Mouse (Mus musculus) monocyte, adult 5-6 weeks (primary cell): ENCODE data around the gene Fam83g. TPM values are rescaled to one million over a fixed set of nuclear protein-coding genes. Genes with fewer than 3 reads are reported as not detected.

Experiments used
- ATAC-seq: fragments of 153-309, 156-312 bp; replicated peaks from 2 replicates; pipeline ENCODE4 v1.8.0; 2017; ENCODE audit warnings: mild to moderate bottlenecking; ENCODE audit not compliant: low TSS enrichment, insufficient number of reproducible peaks, severe bottlenecking, poor library complexity, low FRiP score
- total RNA-seq: library from RNA; stranded (forward); fragments of 200-1000, 200-491, 200-594 nt; gene quantifications from 3 replicates; pipeline ENCODE4 v1.2.3, GENCODE M21; 2017

The Fam83g gene
- total RNA-seq, 1 experiment from 2014 or later, result not detected

GRCm38 (mm10) chr11:61669492-61670490, 14.1 kb upstream of the Fam83g start:
- ATAC-seq, result no peak

GRCm38 (mm10) chr11:61671781-61672383, 12.0 kb upstream of the Fam83g start:
- no peak for ATAC-seq

GRCm38 (mm10) chr11:61673686-61674085, 10.2 kb upstream of the Fam83g start:
- ATAC-seq, result no peak

GRCm38 (mm10) chr11:61674151-61674838, 9.6 kb upstream of the Fam83g start:
- ATAC-seq, result no peak

GRCm38 (mm10) chr11:61674839-61675159, 9.1 kb upstream of the Fam83g start:
- ATAC-seq, result no peak

- no peak for ATAC-seq
These were observed 8.6 kb upstream of the Fam83g start for GRCm38 (mm10) chr11:61675332-61675731.

- no peak for ATAC-seq
These were observed 7.6 kb upstream of the Fam83g start for GRCm38 (mm10) chr11:61676216-61676854.

- ATAC-seq, result no peak
These were observed 6.2 kb upstream of the Fam83g start for GRCm38 (mm10) chr11:61677709-61678108.

- ATAC-seq, result no peak
These were observed 4.6 kb upstream of the Fam83g start for GRCm38 (mm10) chr11:61679091-61679866.

- no peak for ATAC-seq
These were observed 1.3 kb downstream of the Fam83g start for GRCm38 (mm10) chr11:61685119-61685725.

- no peak for ATAC-seq
These were observed 2.2 kb downstream of the Fam83g start for GRCm38 (mm10) chr11:61686141-61686540.

- no peak for ATAC-seq
These were observed 3.1 kb downstream of the Fam83g start for GRCm38 (mm10) chr11:61686906-61687453.

GRCm38 (mm10) chr11:61687595-61687994, 3.7 kb downstream of the Fam83g start:
- no peak for ATAC-seq

- ATAC-seq, result no peak
These were observed 9.1 kb downstream of the Fam83g start for GRCm38 (mm10) chr11:61692996-61693395.

- ATAC-seq, result no peak
These were observed 15.0 kb downstream of the Fam83g start for GRCm38 (mm10) chr11:61698852-61699251.

GRCm38 (mm10) chr11:61699460-61699859, 15.6 kb downstream of the Fam83g start:
- ATAC-seq, result no peak

- no peak for ATAC-seq
These were observed 16.0 kb downstream of the Fam83g start for GRCm38 (mm10) chr11:61699933-61700332.

GRCm38 (mm10) chr11:61701696-61702095, 17.8 kb downstream of the Fam83g start:
- no peak for ATAC-seq
